Mouse (Mus musculus) layer of hippocampus, adult 11-12 months (tissue): ENCODE measurements at regions not wholly inside any gene's neighbourhood (a gene's known extent, or its start where the extent isn't known, plus 50 kb on each side); places are given as distances from the start of the nearest gene placed in this dataset.

Experiments used
- DNase-seq: peaks from one replicate; pipeline ENCODE4 v3.0.0; 2022; ENCODE audit warnings: low spot score

- no peak for DNase-seq
Measured at GRCm38 (mm10) chrX:97434327-97434726, 57.3 kb upstream of the Eda2r start.

- DNase-seq = peak; percentile 62
Measured at GRCm38 (mm10) chrX:97431391-97431803, 54.4 kb upstream of the Eda2r start.
